Mouse (Mus musculus): ENCODE data around the gene Xlr3a.
"Not testable (repeated sequence)": the region's sequence is repeated elsewhere in the genome, so short reads cannot be mapped to it uniquely, and the experiment has no call there.

Xlr3a gene

GRCm38 (mm10) chrX:73096941-73097508, at the start of gene Xlr3a:
TSS of gene Xlr3a (minus strand) at chrX:73097095.
- not testable (repeated sequence) for DNase-seq (ENCODE audit: low read depth, low spot score)

GRCm38 (mm10) chrX:73143218-73143618, 46.3 kb upstream of the Xlr3a start:
- not testable (repeated sequence) for DNase-seq (ENCODE audit: low read depth, low spot score)

- not testable (repeated sequence) for DNase-seq (ENCODE audit: low read depth, low spot score)
These were observed 26.2 kb upstream of the Xlr3a start for GRCm38 (mm10) chrX:73122859-73123829.

- not testable (repeated sequence) for DNase-seq (ENCODE audit: low read depth, low spot score)
These were observed 19.9 kb upstream of the Xlr3a start, which contains the start of gene Gm14685 for GRCm38 (mm10) chrX:73116747-73117146. TSS of gene Gm14685 (plus strand) at chrX:73117047.

- not testable (repeated sequence) for DNase-seq (ENCODE audit: low read depth, low spot score)
These were observed 14.4 kb downstream of the Xlr3a start, which contains the start of gene Xlr4a for GRCm38 (mm10) chrX:73082267-73083055. TSS of gene Xlr4a (minus strand) at chrX:73082478.

- not testable (repeated sequence) for DNase-seq (ENCODE audit: low read depth, low spot score)
These were observed 30.1 kb downstream of the Xlr3a start for GRCm38 (mm10) chrX:73066765-73067312.

- no peak for DNase-seq (ENCODE audit: low read depth, low spot score)
These were observed 32.5 kb downstream of the Xlr3a start, which contains the start of gene Pnma3 for GRCm38 (mm10) chrX:73064415-73064793. TSS of gene Pnma3 (plus strand) at chrX:73064787.

- no peak for DNase-seq (ENCODE audit: low read depth, low spot score)
These were observed 33.1 kb downstream of the Xlr3a start for GRCm38 (mm10) chrX:73063512-73064414.

GRCm38 (mm10) chrX:73062323-73062722, 34.6 kb downstream of the Xlr3a start:
- no peak for DNase-seq (ENCODE audit: low read depth, low spot score)

- DNase-seq (ENCODE audit: low read depth, low spot score): no peak
These were observed 35.4 kb downstream of the Xlr3a start for GRCm38 (mm10) chrX:73061528-73061927.

- DNase-seq (ENCODE audit: low read depth, low spot score): peak; percentile 89
These were observed 42.9 kb downstream of the Xlr3a start for GRCm38 (mm10) chrX:73053860-73054563.

- DNase-seq (ENCODE audit: low read depth, low spot score): no peak
These were observed 57.2 kb downstream of the Xlr3a start for GRCm38 (mm10) chrX:73039666-73040065.

GRCm38 (mm10) chrX:73038831-73039230, 58.1 kb downstream of the Xlr3a start:
- DNase-seq (ENCODE audit: low read depth, low spot score): no peak

GRCm38 (mm10) chrX:73037003-73037402, 59.9 kb downstream of the Xlr3a start, which contains the start of gene Pnma5:
TSS of gene Pnma5 (minus strand) at chrX:73037103.
- no peak for DNase-seq (ENCODE audit: low read depth, low spot score)
